Mouse (Mus musculus) C2C12 (cell line): Measurements from ENCODE around the gene Hsf4.

ENCODE experiments used
- CEBPB ChIP-seq: IDR thresholded peaks from one replicate; pipeline ENCODE4 v1.6.1; 2011; ENCODE audit warnings: low read depth, mild to moderate bottlenecking, control low read depth, moderate library complexity
- CTCF ChIP-seq: IDR thresholded peaks from one replicate; pipeline ENCODE4 v1.5.1; 2011; ENCODE audit not compliant: control insufficient read depth, insufficient read depth, insufficient read length
- FOSL1 ChIP-seq: IDR thresholded peaks from one replicate; pipeline ENCODE4 v1.8.0; 2011; ENCODE audit warnings: mild to moderate bottlenecking, low read length; ENCODE audit not compliant: poor library complexity, insufficient read depth, severe bottlenecking
- MAX ChIP-seq: IDR thresholded peaks from one replicate; pipeline ENCODE4 v1.6.1; 2011; ENCODE audit warnings: mild to moderate bottlenecking, control low read depth
- MYOD1 ChIP-seq: IDR thresholded peaks from one replicate; pipeline ENCODE4 v1.6.1; 2011; ENCODE audit warnings: low read depth; ENCODE audit not compliant: control insufficient read depth, insufficient read length
- USF1 ChIP-seq: IDR thresholded peaks from one replicate; pipeline ENCODE4 v1.6.1; 2011; ENCODE audit warnings: low read depth, mild to moderate bottlenecking, control low read depth, moderate library complexity

GRCm38 (mm10) chr8:105288958-105289732 lies 19.5 kb downstream of the Hsf4 start:
- peak; percentile 2 for TF ChIP-seq CTCF
- TF ChIP-seq FOSL1: no peak
- TF ChIP-seq MYOD1: no peak
- peak; percentile 37 for TF ChIP-seq MAX
- no peak for TF ChIP-seq USF1
- no peak for TF ChIP-seq CEBPB
